Mouse (Mus musculus) kidney, adult 8-10 months (tissue): ENCODE data around the gene Skiv2l.
A peak's percentile ranks its signal among the peaks of the same experiment; 100 is the strongest.
"Not testable (repeated sequence)": the region's sequence is repeated elsewhere in the genome, so short reads cannot be mapped to it uniquely, and the experiment has no call there.

Experiments used
- DNase-seq, 2 experiments: peaks; one replicate each; pipeline ENCODE4 v3.0.0; 2022

The Skiv2l gene

DNA sequence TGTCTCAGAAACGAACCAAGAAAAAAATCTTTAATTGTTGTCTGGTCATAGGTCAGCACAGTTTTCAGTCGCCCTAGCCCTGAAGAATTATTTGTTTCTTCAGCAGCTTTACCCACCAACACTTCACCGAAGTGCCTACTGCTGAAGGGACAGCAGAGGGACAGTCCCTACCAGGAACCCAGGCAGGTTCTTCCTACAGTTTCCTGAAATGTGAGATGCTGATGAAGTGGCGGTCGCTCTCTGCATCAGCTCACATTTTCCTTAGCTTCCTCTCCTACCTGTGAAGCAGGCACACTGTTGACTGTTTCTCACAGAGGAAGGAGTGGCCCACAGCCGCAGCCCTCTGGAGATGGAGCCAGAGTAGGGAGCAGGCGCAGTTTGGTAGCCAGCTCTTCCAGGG lies 16.0 kb upstream of the Skiv2l start:
- no peak for DNase-seq

- DNase-seq = peak; percentile 84
Observed at GRCm38 (mm10) chr17:34862416-34863081, 12.5 kb upstream of the Skiv2l start, which contains the start of gene Cfb. Cfb (minus strand) TSS chr17:34862518.

- DNase-seq = peak; percentile 78
Observed at GRCm38 (mm10) chr17:34861704-34862415, 11.8 kb upstream of the Skiv2l start.

GRCm38 (mm10) chr17:34860514-34860913 lies 10.5 kb upstream of the Skiv2l start:
- DNase-seq = peak in 1 of 2 experiments; percentile 28

DNA sequence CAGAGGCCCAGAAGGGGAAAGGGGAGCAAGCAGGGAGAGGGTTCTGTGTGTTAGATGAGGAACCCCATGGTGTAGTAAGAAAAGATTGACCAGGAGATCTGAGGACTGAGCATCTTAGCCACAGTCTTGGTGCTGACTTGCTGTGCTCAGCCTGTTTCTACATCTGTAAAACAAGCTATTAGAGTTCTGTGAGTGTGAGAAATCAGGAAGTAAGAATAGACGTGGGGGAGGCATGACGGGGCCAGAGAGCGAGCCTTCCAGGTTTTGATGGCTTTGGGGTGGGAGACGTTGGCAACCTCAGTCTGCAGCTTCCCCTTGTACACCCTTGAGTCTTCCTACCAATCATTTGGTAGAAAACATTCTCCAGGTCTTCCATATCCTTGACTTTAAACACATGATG lies 8.7 kb upstream of the Skiv2l start:
- no peak for DNase-seq

GRCm38 (mm10) chr17:34855825-34856224 lies 5.8 kb upstream of the Skiv2l start:
- peak in 1 of 2 experiments; percentile 66 for DNase-seq

DNA sequence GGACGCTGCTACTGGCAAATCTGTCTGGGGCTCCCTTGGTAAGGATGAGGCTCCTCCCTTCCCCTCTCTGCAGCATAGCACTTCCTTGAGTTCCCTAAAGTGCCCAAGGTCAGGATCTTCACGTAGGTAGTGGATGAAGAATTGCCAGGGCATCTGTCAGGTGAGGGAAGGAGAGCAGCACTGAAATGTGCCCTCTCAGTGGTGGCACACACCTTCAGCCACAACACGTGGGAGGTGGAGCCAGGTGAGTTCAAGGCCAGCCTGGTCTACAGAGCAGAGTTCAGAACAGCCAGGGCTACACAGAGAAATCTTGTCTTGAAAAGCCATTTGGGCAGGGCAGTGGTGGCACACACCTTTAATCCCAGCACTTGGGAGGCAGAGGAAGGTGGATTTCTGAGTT lies 4.8 kb upstream of the Skiv2l start:
- DNase-seq = no peak

DNA sequence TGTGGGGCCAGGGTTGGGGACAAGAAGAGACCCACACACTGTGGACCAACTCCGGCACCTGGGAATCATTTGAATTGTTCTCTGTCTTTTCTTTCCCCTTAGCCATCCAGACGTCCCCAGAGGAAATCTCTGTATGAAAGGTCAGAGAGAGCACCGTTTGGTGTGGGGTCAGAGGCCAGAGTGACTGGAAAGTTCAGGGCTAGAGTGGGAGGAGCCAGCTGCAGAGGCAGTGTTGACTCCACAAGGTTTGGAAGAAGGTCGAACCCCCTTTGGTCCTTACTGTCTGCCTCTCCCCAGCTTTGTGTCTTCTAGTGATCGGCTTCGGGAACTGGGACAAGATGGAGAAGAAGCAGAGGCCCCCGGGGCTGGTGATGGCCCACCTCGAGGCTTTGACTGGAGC lies 3.5 kb upstream of the Skiv2l start:
- DNase-seq = no peak

GRCm38 (mm10) chr17:34850517-34851125 lies 611 bp upstream of the Skiv2l start:
- DNase-seq = no peak

- DNase-seq = no peak
Observed at GRCm38 (mm10) chr17:34847615-34848014, 2.4 kb downstream of the Skiv2l start.

- DNase-seq = no peak
Observed at GRCm38 (mm10) chr17:34847192-34847591, 2.8 kb downstream of the Skiv2l start.

GRCm38 (mm10) chr17:34844884-34845283 lies 5.1 kb downstream of the Skiv2l start:
- no peak for DNase-seq

- DNase-seq = no peak
Observed at GRCm38 (mm10) chr17:34840736-34841307, 9.2 kb downstream of the Skiv2l start.

GRCm38 (mm10) chr17:34838785-34839184 lies 11.2 kb downstream of the Skiv2l start:
- DNase-seq = no peak

GRCm38 (mm10) chr17:34837464-34838324 lies 12.3 kb downstream of the Skiv2l start:
- DNase-seq = peak in 1 of 2 experiments; percentile 45

GRCm38 (mm10) chr17:34836856-34837221 lies 13.2 kb downstream of the Skiv2l start, which contains the start of the genes Stk19 and Dxo:
Stk19 (minus strand) TSS chr17:34836945.
Dxo (plus strand) TSS chr17:34837019.
- DNase-seq = peak; percentile 95

- DNase-seq = no peak
Observed at GRCm38 (mm10) chr17:34836155-34836855, 13.7 kb downstream of the Skiv2l start.

- DNase-seq = not testable (repeated sequence)
Observed at GRCm38 (mm10) chr17:34830776-34831175, 19.2 kb downstream of the Skiv2l start.

GRCm38 (mm10) chr17:34814818-34815370 lies 35.1 kb downstream of the Skiv2l start:
- DNase-seq = peak in 1 of 2 experiments; percentile 32

DNA sequence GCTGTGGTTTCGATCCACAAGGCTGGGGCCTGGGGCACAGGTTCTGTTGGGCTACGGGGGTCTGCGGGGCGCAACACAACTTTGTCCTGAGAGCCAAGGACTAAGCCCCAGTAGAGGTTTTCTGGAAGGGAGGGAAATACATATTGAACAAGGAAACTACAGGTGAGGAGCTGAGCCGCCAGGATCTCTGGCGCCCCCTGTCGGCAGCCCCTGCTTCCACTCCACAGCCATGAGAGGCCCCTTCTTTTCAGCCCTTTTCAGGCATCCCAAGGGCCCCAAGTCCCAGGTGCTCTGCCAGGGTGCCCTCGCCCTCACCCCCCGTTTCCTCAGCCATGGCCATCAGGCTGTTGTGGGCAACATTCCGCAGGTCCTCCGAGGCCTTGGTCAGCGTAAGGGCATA lies 36.3 kb downstream of the Skiv2l start:
- peak in 1 of 2 experiments; percentile 32 for DNase-seq

DNA sequence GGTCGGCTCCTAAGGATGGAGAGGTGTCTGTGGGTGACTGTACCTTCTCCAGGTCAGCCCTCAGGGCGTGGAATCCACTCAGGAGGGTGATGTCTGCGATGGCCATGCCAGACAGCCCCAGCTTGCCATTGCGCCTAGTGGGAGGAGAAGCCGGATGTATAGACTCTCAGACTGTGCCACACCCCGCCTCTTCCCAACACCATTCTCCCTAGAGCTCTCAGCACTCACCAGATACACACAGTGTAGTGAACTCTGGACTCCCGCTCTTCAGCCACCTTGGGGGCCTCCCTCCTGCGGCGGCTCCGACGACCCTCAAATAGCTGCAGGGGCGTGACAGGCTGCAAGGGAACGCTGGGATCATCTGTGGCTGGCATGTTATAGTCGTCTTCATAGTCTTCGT lies 38.7 kb downstream of the Skiv2l start:
- DNase-seq = no peak
